Mouse (Mus musculus): ENCODE measurements at regions not wholly inside any gene's neighbourhood (a gene's known extent, or its start where the extent isn't known, plus 50 kb on each side); places are given as distances from the start of the nearest gene placed in this dataset.

DNA sequence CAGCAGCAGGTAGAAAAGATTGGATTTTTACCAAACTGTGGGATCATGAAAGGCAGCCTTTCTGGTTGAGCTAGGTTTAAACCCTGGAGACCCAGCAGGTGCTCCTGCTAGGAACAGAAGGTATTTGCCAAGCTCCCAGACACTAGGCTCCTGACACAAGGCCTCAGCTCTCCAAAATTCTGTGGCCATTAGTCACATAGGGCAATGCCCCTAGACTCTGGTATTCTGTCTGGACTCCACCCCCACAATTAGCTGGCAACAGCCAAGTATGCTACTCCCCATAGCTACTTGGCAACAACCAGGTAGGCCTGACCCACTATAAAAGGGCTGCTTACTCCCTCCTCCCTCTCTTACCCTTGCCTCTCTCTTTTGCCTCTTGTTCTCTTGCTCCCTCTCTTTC is 480.7 kb upstream of the A830018L16Rik start:
- ATAC-seq (replicated peaks in 1 of 2; ENCODE audit: insufficient read depth in 1 of 2, low FRiP score in 2 of 2, low TSS enrichment in 1 of 2, low read depth in 1 of 2, poor library complexity in 2 of 2, severe bottlenecking in 2 of 2): no peak

DNA sequence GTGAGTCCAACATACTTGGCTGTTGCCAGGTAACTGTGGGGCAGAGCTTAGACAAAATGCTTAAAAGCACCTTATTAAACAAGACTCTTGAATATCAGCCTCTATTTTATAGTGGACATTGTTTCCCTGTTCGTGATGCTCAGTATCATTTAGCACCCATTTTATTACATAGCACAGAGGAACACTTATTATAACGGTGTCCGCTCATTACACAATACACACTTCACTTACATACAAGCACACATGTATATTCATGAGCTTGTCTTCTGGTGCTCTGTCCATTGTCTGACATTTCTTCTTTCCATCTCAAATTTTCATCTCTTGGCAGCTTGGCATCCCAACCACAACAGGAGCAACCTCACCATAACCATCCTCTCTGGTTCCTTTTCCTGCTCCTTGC is 475.5 kb upstream of the A830018L16Rik start:
- no peak for ATAC-seq (replicated peaks in 1 of 2; ENCODE audit: insufficient read depth in 1 of 2, low FRiP score in 2 of 2, low TSS enrichment in 1 of 2, low read depth in 1 of 2, poor library complexity in 2 of 2, severe bottlenecking in 2 of 2)

DNA sequence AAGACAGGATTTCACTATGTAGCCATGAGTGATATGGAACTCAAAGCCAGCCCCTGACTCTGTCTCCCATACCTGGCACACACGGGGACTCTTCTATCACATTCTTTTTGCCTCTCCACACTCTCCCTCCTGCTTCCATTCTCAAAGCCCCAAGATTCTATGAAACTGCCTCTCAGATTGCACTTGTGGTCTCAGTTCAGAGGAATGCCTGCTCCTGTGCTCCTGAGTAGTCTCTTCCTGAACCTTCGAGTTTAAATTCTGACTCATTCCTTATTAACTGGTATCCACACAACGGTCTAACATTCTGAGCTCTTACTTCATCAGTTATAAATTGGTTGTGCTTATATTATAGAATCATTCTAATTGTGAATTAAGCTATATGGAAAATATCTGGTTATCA is 473.6 kb upstream of the A830018L16Rik start:
- no peak for ATAC-seq (replicated peaks in 1 of 2; ENCODE audit: insufficient read depth in 1 of 2, low FRiP score in 2 of 2, low TSS enrichment in 1 of 2, low read depth in 1 of 2, poor library complexity in 2 of 2, severe bottlenecking in 2 of 2)

DNA sequence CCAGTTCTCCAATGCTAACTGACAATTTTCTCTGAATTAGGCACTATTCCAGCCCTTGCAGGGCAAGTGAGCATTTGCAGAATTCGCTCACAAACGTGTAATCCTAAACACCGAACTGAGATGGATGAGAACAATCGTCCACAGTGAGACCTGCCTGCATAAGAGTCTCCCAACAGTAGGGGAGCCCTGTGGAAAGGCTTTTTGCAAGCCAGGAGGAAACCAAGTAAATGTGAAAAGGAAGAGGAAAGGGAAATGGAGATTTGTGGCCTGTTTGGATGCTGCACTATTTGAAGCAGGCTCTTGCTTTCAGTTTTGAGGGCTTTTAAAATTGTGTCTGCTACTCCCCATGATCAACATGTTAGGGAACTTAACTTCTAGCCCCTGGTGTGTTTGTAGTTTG is 470.9 kb upstream of the A830018L16Rik start:
- ATAC-seq (replicated peaks in 1 of 2; ENCODE audit: insufficient read depth in 1 of 2, low FRiP score in 2 of 2, low TSS enrichment in 1 of 2, low read depth in 1 of 2, poor library complexity in 2 of 2, severe bottlenecking in 2 of 2): peak; percentile 96 to 98

All from hematopoietic stem cell, adult 5-6 weeks (primary cell).